Mouse (Mus musculus) layer of hippocampus, adult 11-12 months (tissue): ENCODE data around the gene Lrrk1.

Source experiments
- DNase-seq: peaks from one replicate; pipeline ENCODE4 v3.0.0; 2022; ENCODE audit warnings: low spot score

The Lrrk1 gene

GRCm38 (mm10) chr7:66225881-66226280 lies 162.3 kb downstream of the Lrrk1 start:
- DNase-seq: no peak

- DNase-seq: no peak
These were observed 163.6 kb downstream of the Lrrk1 start for GRCm38 (mm10) chr7:66224541-66224940.

GRCm38 (mm10) chr7:66223731-66224130 lies 164.4 kb downstream of the Lrrk1 start:
- no peak for DNase-seq

GRCm38 (mm10) chr7:66222621-66223091 lies 165.5 kb downstream of the Lrrk1 start:
- no peak for DNase-seq

- DNase-seq: no peak
These were observed 168.3 kb downstream of the Lrrk1 start for GRCm38 (mm10) chr7:66219794-66220227.

GRCm38 (mm10) chr7:66219028-66219793 lies 168.9 kb downstream of the Lrrk1 start:
- DNase-seq: no peak

- no peak for DNase-seq
These were observed 169.7 kb downstream of the Lrrk1 start for GRCm38 (mm10) chr7:66218193-66219014.

GRCm38 (mm10) chr7:66217531-66218094 lies 170.5 kb downstream of the Lrrk1 start:
- no peak for DNase-seq

- DNase-seq: no peak
These were observed 171.1 kb downstream of the Lrrk1 start for GRCm38 (mm10) chr7:66217011-66217410.

GRCm38 (mm10) chr7:66215911-66216310 lies 172.2 kb downstream of the Lrrk1 start:
- no peak for DNase-seq

- no peak for DNase-seq
These were observed 173.7 kb downstream of the Lrrk1 start for GRCm38 (mm10) chr7:66214477-66214876.

- no peak for DNase-seq
These were observed 175.3 kb downstream of the Lrrk1 start for GRCm38 (mm10) chr7:66212887-66213286.

- DNase-seq: no peak
These were observed 178.2 kb downstream of the Lrrk1 start for GRCm38 (mm10) chr7:66209920-66210319.

- DNase-seq: no peak
These were observed 186.5 kb downstream of the Lrrk1 start for GRCm38 (mm10) chr7:66201657-66202056.

- no peak for DNase-seq
These were observed 187.2 kb downstream of the Lrrk1 start for GRCm38 (mm10) chr7:66200791-66201450.

GRCm38 (mm10) chr7:66200383-66200782 lies 187.8 kb downstream of the Lrrk1 start:
- no peak for DNase-seq

- DNase-seq: peak; percentile 42
These were observed 188.7 kb downstream of the Lrrk1 start for GRCm38 (mm10) chr7:66199391-66199831.

GRCm38 (mm10) chr7:66198416-66198815 lies 189.7 kb downstream of the Lrrk1 start:
- no peak for DNase-seq

GRCm38 (mm10) chr7:66196609-66197445 lies 191.3 kb downstream of the Lrrk1 start:
- no peak for DNase-seq

GRCm38 (mm10) chr7:66195881-66196280 lies 192.3 kb downstream of the Lrrk1 start:
- DNase-seq: no peak

- DNase-seq: no peak
These were observed 193.6 kb downstream of the Lrrk1 start for GRCm38 (mm10) chr7:66194511-66194910.
